Mouse (Mus musculus) hindbrain, embryonic 15.5 days (tissue): ENCODE measurements at regions not wholly inside any gene's neighbourhood (a gene's known extent, or its start where the extent isn't known, plus 50 kb on each side); places are given as distances from the start of the nearest gene placed in this dataset.

ENCODE experiments used
- ATAC-seq: fragments of 200-750 bp; cut with Nextera tagmentation; 2 replicates; pipeline ENCODE4 v1.8.0; 2017; ENCODE audit warnings: low read depth, moderate number of reproducible peaks, moderate TSS enrichment; ENCODE audit not compliant: low FRiP score
- H3K27ac ChIP-seq: fragments of 300-500 bp; sonication (generic); replicated peaks from 2 replicates; pipeline ENCODE4 v1.5.1; 2015; ENCODE audit warnings: mild to moderate bottlenecking, inconsistent platforms
- H3K27me3 ChIP-seq: fragments of 300-500 bp; sonication (generic); 2 replicates; pipeline ENCODE4 v1.6.1; 2015; ENCODE audit warnings: control low read depth, inconsistent platforms
- H3K36me3 ChIP-seq: fragments of 300-500 bp; sonication (generic); 2 replicates; pipeline ENCODE4 v1.6.1; 2015; ENCODE audit warnings: control low read depth, inconsistent platforms
- H3K4me1 ChIP-seq: fragments of 300-500 bp; sonication (generic); replicated peaks from 2 replicates; pipeline ENCODE4 v1.6.1; 2015; ENCODE audit warnings: control low read depth, inconsistent platforms
- H3K4me2 ChIP-seq: fragments of 300-500 bp; sonication (generic); 2 replicates; pipeline ENCODE4 v1.6.1; 2015; ENCODE audit warnings: moderate library complexity, mild to moderate bottlenecking, inconsistent platforms
- H3K4me3 ChIP-seq: fragments of 300-500 bp; sonication (generic); 2 replicates; pipeline ENCODE4 v1.5.1; 2015; ENCODE audit warnings: mild to moderate bottlenecking, inconsistent platforms
- H3K9ac ChIP-seq: fragments of 300-500 bp; sonication (generic); 2 replicates; pipeline ENCODE4 v1.6.1; 2015; ENCODE audit warnings: inconsistent platforms
- H3K9me3 ChIP-seq: fragments of 300-500 bp; sonication (generic); 2 replicates; pipeline ENCODE4 v1.6.1; 2016; ENCODE audit warnings: control low read depth, inconsistent platforms
- WGBS: fragments of 180-500 bp; shearing (Covaris S2); methylation state at CpG from one replicate; pipeline ENCODE4 v1.1.7; 2015; 5-methylcytosine and 5-hydroxymethylcytosine counted together

GRCm38 (mm10) chr3:159689743-159690142 is 90.8 kb downstream of the Rpe65 start:
- no peak for ATAC-seq
- H3K27me3 ChIP-seq, result no peaks in the 10 kb centered on the region
- H3K4me2 ChIP-seq, result no peak overlapping the region

GRCm38 (mm10) chr3:159724340-159725119 is 114.9 kb upstream of the Wls start:
- no peak for ATAC-seq
- no peaks in the 10 kb centered on the region for H3K36me3 ChIP-seq
- 39% methylated on average over 2 of the region's 2 CpGs for WGBS

More at GRCm38 (mm10) chr3:159689743-159690142, 90.8 kb downstream of the Rpe65 start:
- Histone ChIP-seq H3K4me3 (no peak overlapping the region), H3K9me3 (no peaks in the 10 kb centered on the region), H3K27ac (no peak overlapping the region), H3K4me1 (no peaks in the 10 kb centered on the region), H3K9ac (no peak overlapping the region), H3K36me3 (no peaks in the 10 kb centered on the region)

GRCm38 (mm10) chr3:159732201-159732600 is 107.3 kb upstream of the Wls start:
- Histone ChIP-seq H3K36me3 (no peaks in the 10 kb centered on the region), H3K27me3 (no peaks in the 10 kb centered on the region), H3K4me2 (no peak overlapping the region), H3K4me1 (no peaks in the 10 kb centered on the region), H3K9me3 (no peaks in the 10 kb centered on the region), H3K9ac (no peak overlapping the region), H3K27ac (no peak overlapping the region), H3K4me3 (no peak overlapping the region)
- WGBS, result 74% methylated on average over 1 of the region's 1 CpGs
- no peak for ATAC-seq

More at GRCm38 (mm10) chr3:159724340-159725119, 114.9 kb upstream of the Wls start:
- Histone ChIP-seq H3K27ac (no peak overlapping the region), H3K4me2 (no peak overlapping the region), H3K9me3 (no peaks in the 10 kb centered on the region), H3K9ac (no peak overlapping the region), H3K4me1 (no peaks in the 10 kb centered on the region), H3K27me3 (no peaks in the 10 kb centered on the region), H3K4me3 (no peak overlapping the region)

DNA sequence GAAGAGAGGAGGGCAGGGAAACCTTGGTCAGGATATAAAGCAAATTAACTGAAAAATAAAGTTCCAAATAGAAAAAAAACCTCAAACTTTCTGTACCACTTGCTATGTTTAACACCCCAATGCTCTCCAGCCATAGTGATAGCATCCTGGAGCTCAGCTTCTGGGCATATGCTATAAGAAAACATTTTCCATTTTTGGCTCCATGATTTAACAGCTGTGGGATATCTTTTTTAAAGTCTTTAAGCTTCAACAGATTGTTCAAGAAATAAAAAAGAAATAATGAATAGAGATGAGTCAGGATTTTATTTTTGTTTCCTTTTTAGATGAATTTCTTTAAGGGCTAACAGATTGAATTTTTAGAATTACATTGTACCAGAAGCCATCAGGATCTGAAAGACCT is 106.3 kb upstream of the Wls start:
- no peak for ATAC-seq
- H3K9ac ChIP-seq, result no peak overlapping the region
- no peak overlapping the region for H3K4me3 ChIP-seq
- H3K4me1 ChIP-seq, result no peaks in the 10 kb centered on the region
- no peaks in the 10 kb centered on the region for H3K27me3 ChIP-seq
- no peaks in the 10 kb centered on the region for H3K36me3 ChIP-seq
- H3K27ac ChIP-seq, result no peak overlapping the region
- H3K9me3 ChIP-seq, result no peaks in the 10 kb centered on the region
- no peak overlapping the region for H3K4me2 ChIP-seq

DNA sequence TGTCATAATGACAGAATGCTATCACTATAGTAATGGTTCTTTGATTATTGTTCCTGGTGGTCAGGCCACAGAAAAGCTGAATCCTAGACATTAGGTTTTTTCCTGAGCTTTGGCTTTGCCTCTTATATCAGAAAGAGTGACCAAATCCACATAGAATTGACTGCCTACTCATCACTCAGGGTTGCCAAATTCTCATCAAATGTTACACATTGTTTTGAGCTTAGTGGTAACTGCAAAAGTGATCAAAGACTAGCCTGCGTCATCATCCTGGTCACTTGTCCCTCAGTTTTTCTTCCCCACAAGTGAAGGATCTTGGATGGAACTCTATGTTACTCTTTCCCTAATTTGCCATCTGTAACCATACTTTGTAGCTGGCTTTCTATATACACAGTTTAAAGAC is 104.9 kb upstream of the Wls start:
- no peaks in the 10 kb centered on the region for H3K9me3 ChIP-seq
- no peak overlapping the region for H3K27ac ChIP-seq
- no peaks in the 10 kb centered on the region for H3K36me3 ChIP-seq
- no peak overlapping the region for H3K4me3 ChIP-seq
- WGBS, result 91% methylated on average over 1 of the region's 1 CpGs
- H3K27me3 ChIP-seq, result no peaks in the 10 kb centered on the region
- H3K4me2 ChIP-seq, result no peak overlapping the region
- ATAC-seq, result no peak
- H3K4me1 ChIP-seq, result no peaks in the 10 kb centered on the region
- H3K9ac ChIP-seq, result no peak overlapping the region

GRCm38 (mm10) chr3:159736070-159736469 is 103.4 kb upstream of the Wls start:
- Histone ChIP-seq H3K27ac (no peak overlapping the region), H3K4me3 (no peak overlapping the region), H3K9me3 (no peaks in the 10 kb centered on the region), H3K36me3 (no peaks in the 10 kb centered on the region), H3K27me3 (no peaks in the 10 kb centered on the region), H3K9ac (no peak overlapping the region), H3K4me1 (no peaks in the 10 kb centered on the region), H3K4me2 (no peak overlapping the region)
- 87% methylated on average over 1 of the region's 1 CpGs for WGBS
- ATAC-seq, result no peak

DNA sequence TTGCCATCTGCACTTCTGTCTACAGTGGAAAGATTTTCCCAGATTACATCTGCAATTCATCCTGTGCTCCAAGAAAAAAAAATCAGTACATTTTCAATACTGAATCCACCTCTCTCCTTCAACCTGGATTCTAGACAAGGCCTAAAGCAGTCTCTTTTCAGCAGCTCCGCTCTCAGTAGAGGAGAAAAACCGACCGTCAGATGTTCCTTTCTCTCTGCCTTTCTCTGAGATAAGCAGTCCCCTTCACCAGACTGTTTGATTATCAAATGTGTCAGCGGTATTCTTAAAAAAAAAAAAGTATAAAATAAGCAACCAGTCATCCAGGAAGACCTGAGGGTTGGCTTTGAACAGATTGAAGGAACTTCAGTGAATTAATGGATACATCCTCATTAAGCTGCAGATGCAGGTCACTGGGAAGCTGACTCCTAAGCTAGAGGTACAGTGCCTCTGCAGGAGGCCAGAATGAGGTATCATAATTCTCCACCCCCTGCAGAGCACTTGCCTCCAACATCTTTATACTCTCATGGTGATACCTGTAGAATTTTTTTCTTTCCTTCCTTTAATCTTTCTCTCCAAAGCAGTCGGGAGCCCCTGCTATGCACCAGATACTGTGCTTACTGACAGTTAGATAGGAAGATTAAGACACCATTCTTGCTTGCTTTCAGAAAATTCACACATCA is 98.7 kb upstream of the Wls start:
- H3K4me1 ChIP-seq, result no peaks in the 10 kb centered on the region
- H3K36me3 ChIP-seq, result no peaks in the 10 kb centered on the region
- ATAC-seq, result no peak
- WGBS, result 70% methylated on average over 5 of the region's 5 CpGs
- no peak overlapping the region for H3K4me2 ChIP-seq
- H3K9ac ChIP-seq, result no peak overlapping the region
- H3K9me3 ChIP-seq, result no peaks in the 10 kb centered on the region
- H3K4me3 ChIP-seq, result no peak overlapping the region
- no peak overlapping the region for H3K27ac ChIP-seq
- H3K27me3 ChIP-seq, result no peaks in the 10 kb centered on the region

GRCm38 (mm10) chr3:159741816-159742215 is 97.7 kb upstream of the Wls start:
- Histone ChIP-seq H3K36me3 (no peaks in the 10 kb centered on the region), H3K27me3 (no peaks in the 10 kb centered on the region), H3K9me3 (no peaks in the 10 kb centered on the region), H3K4me3 (no peak overlapping the region), H3K4me2 (no peak overlapping the region), H3K9ac (no peak overlapping the region), H3K4me1 (no peaks in the 10 kb centered on the region), H3K27ac (no peak overlapping the region)
- no peak for ATAC-seq

GRCm38 (mm10) chr3:159759740-159760139 is 79.7 kb upstream of the Wls start:
- no peaks in the 10 kb centered on the region for H3K9me3 ChIP-seq
- no peaks in the 10 kb centered on the region for H3K27me3 ChIP-seq
- no peak overlapping the region for H3K4me2 ChIP-seq
- H3K4me3 ChIP-seq, result no peak overlapping the region
- no peaks in the 10 kb centered on the region for H3K4me1 ChIP-seq
- H3K9ac ChIP-seq, result no peak overlapping the region
- H3K27ac ChIP-seq, result no peak overlapping the region
- ATAC-seq, result no peak
- H3K36me3 ChIP-seq, result no peaks in the 10 kb centered on the region
- WGBS, result 69% methylated on average over 1 of the region's 1 CpGs

DNA sequence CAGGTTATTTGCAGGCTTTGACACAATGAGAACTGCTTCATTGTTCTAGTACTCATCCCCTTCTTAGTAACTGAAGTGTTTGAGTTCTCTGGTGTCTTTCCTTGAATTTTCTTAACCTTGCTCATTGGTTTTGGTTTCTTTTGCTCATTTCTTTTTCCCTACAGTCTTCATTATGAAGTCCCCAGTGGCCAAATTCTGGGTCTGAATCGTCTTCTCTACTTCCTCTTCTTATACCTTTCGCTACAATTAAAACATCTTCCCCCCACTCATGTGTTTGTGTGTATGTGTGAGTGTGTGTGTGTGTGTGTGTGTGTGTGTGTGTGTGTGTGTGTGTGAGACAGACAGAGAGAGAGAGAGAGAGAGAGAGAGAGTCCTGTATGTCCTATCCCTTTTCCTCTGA is 79.2 kb upstream of the Wls start:
- Histone ChIP-seq H3K9ac (no peak overlapping the region), H3K4me2 (no peak overlapping the region), H3K4me1 (no peaks in the 10 kb centered on the region), H3K27me3 (no peaks in the 10 kb centered on the region), H3K27ac (no peak overlapping the region), H3K36me3 (no peaks in the 10 kb centered on the region), H3K4me3 (no peak overlapping the region), H3K9me3 (no peaks in the 10 kb centered on the region)
- no peak for ATAC-seq
- 88% methylated on average over 2 of the region's 2 CpGs for whole genome bisulfite sequencing

DNA sequence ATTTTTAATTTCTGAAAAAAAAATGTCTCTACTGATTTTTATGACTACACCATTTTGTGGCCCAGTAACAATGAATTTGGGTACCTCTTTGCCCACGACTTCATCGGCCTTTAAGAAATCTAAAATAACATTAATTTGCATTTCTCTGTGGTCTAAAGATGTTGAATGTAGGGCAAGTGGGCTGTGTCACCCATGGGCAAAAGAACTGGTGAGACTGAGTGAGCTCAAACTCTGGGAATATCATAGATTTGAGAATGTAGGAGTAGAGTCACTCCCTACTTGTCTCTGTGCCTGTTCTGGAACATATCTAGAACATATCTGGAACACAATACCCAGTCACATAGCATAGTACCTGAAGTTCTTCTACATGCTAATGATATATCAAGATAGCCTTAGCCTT is 78.5 kb upstream of the Wls start:
- no peak overlapping the region for H3K27ac ChIP-seq
- no peaks in the 10 kb centered on the region for H3K27me3 ChIP-seq
- WGBS, result 90% methylated on average over 2 of the region's 2 CpGs
- H3K36me3 ChIP-seq, result no peaks in the 10 kb centered on the region
- no peak overlapping the region for H3K4me2 ChIP-seq
- H3K4me3 ChIP-seq, result no peak overlapping the region
- no peaks in the 10 kb centered on the region for H3K4me1 ChIP-seq
- no peak for ATAC-seq
- no peaks in the 10 kb centered on the region for H3K9me3 ChIP-seq
- no peak overlapping the region for H3K9ac ChIP-seq

GRCm38 (mm10) chr3:159782222-159782844 is 57.1 kb upstream of the Wls start:
- Histone ChIP-seq H3K36me3 (no peaks in the 10 kb centered on the region), H3K4me1 (no peaks in the 10 kb centered on the region), H3K4me2 (peak overlapping the region; percentile 26; the same call in 1 of the 2 replicates), H3K27me3 (no peaks in the 10 kb centered on the region), H3K9me3 (no peaks in the 10 kb centered on the region), H3K27ac (no peak overlapping the region), H3K4me3 (no peak overlapping the region), H3K9ac (no peak overlapping the region)
- ATAC-seq, result peak; percentile 38; the same call in 1 of the 2 replicates
- WGBS, result 6% methylated on average over 13 of the region's 13 CpGs
